Mouse (Mus musculus) lung, postnatal 0 days (tissue): ENCODE results near the gene Ptgir. TPM values are rescaled to one million over a fixed set of nuclear protein-coding genes. Genes with fewer than 3 reads are reported as not detected.
A peak's percentile ranks its signal among the peaks of the same experiment; 100 is the strongest.

Experiments
- ATAC-seq: fragments of 200-750 bp; cut with Nextera tagmentation; 2 replicates; pipeline ENCODE4 v1.8.0; 2017; ENCODE audit warnings: moderate library complexity
- DNase-seq: peaks from one replicate; pipeline ENCODE4 v3.0.0-alpha.2; 2016; ENCODE audit warnings: low spot score
- H3K27ac ChIP-seq: fragments of 300-500 bp; sonication (generic); 2 replicates; pipeline ENCODE4 v1.5.1; 2014; ENCODE audit warnings: antibody characterized with exemption, mild to moderate bottlenecking, low read length, mixed read lengths
- H3K27me3 ChIP-seq: fragments of 300-500 bp; sonication (generic); replicated peaks from 2 replicates; pipeline ENCODE4 v1.6.1; 2014; ENCODE audit warnings: low read length, mixed read lengths; ENCODE audit not compliant: insufficient read depth
- H3K36me3 ChIP-seq: fragments of 300-500 bp; sonication (generic); 2 replicates; pipeline ENCODE4 v1.6.1; 2014; ENCODE audit warnings: low read length, mixed read lengths; ENCODE audit not compliant: insufficient read depth
- H3K4me1 ChIP-seq: fragments of 300-500 bp; sonication (generic); 2 replicates; pipeline ENCODE4 v1.6.1; 2014; ENCODE audit warnings: antibody characterized with exemption, low read depth, low read length, mixed read lengths; ENCODE audit not compliant: insufficient read depth
- H3K4me2 ChIP-seq: fragments of 300-500 bp; sonication (generic); replicated peaks from 2 replicates; pipeline ENCODE4 v1.6.1; 2014; ENCODE audit warnings: low read depth, mild to moderate bottlenecking, low read length, moderate library complexity, mixed read lengths
- H3K4me3 ChIP-seq: fragments of 300-500 bp; sonication (generic); 2 replicates; pipeline ENCODE4 v1.5.1; 2014; ENCODE audit warnings: low read depth, low read length
- H3K9ac ChIP-seq: fragments of 300-500 bp; sonication (generic); replicated peaks from 2 replicates; pipeline ENCODE4 v1.6.1; 2014; ENCODE audit warnings: low read depth, mild to moderate bottlenecking
- H3K9me3 ChIP-seq: fragments of 300-500 bp; sonication (generic); 2 replicates; pipeline ENCODE4 v1.6.1; 2016; ENCODE audit warnings: low read length, mixed read lengths
- CTCF ChIP-seq: IDR thresholded peaks from 2 replicates; pipeline ENCODE4 v1.5.1; 2016; ENCODE audit warnings: antibody characterized with exemption, mild to moderate bottlenecking
- EP300 ChIP-seq: IDR thresholded peaks from 2 replicates; pipeline ENCODE4 v1.6.1; 2016; ENCODE audit warnings: antibody characterized with exemption, mild to moderate bottlenecking, control low read depth
- WGBS: fragments of 180-500 bp; shearing (Covaris S2); extraction: QIAGEN DNeasy Blood & Tissue Kit; methylation state at CpG from one replicate; pipeline ENCODE4 v1.1.7; 2014; 5-methylcytosine and 5-hydroxymethylcytosine counted together
- polyA plus RNA-seq: library from polyadenylated mRNA; unstranded; fragments of >200 nt; fragmentation: Nextera tagmentation; extraction: Ambion mirVana; gene quantifications from 2 replicates; pipeline ENCODE4 v1.2.1, GENCODE M21; 2015

Ptgir gene
- polyA plus RNA-seq, 1 experiment from 2014 or later: 2.0 TPM

DNA sequence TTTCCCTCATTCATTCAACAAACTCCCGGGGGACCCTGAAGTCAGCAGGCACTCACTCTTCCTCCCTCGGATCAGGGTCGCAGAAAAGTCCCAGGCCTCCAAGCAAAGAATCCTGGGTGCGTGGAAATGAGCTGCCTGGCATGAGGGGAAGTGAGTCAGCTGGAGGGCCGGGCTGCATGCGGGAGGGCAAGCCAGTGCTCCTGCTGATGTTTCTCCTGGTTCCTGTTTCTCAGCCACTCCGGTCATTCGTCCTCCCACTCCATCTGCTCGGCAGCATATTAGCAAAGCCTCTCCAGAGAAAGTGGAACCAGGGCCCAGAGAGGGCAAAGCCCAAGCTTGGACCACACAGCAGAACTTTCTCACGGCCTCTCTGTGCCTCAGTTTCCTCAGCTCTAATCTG lies 3.6 kb downstream of the Ptgir start:
- no peaks in the 10 kb centered on the region for H3K9me3 ChIP-seq
- H3K9ac ChIP-seq: no peak overlapping the region
- H3K27me3 ChIP-seq: no peaks in the 10 kb centered on the region
- H3K4me1 ChIP-seq: peaks cover 4% of the 10 kb centered on the region
- ATAC-seq (no peak), DNase-seq (peak; percentile 45)
- no peak overlapping the region for H3K4me3 ChIP-seq
- no peaks in the 10 kb centered on the region for H3K36me3 ChIP-seq
- H3K27ac ChIP-seq: no peak overlapping the region
- TF ChIP-seq CTCF (no peak), EP300 (no peak)
- WGBS: 26% methylated on average over 10 of the region's 10 CpGs
- no peak overlapping the region for H3K4me2 ChIP-seq

DNA sequence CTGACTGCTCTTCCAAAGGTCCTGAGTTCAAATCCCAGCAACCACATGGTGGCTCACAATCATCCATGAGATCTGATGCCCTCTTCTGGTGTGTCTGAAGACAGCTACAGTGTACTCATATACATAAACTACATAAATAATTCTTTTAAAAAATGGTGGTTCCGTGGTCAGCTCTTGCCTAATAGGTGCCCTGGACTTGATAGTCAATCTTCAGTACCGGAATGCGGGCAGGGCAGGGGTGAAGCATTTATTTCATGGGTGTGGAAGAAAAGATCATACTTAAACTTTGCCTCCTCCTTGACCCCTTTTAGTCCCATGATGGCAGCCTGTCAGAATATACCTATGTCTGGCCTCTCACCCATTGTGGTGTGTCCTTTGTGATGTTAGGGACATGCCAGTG lies 5.6 kb downstream of the Ptgir start:
- Histone ChIP-seq H3K4me1 (no peaks in the 10 kb centered on the region), H3K4me3 (no peak overlapping the region), H3K9ac (no peak overlapping the region), H3K27ac (no peak overlapping the region), H3K4me2 (no peak overlapping the region), H3K27me3 (no peaks in the 10 kb centered on the region), H3K36me3 (0 out of 2 replicates have a peak, but pooled peaks cover 8% of the 10 kb centered on the region), H3K9me3 (no peaks in the 10 kb centered on the region)
- DNase-seq: no peak
- 87% methylated on average over 3 of the region's 3 CpGs for WGBS
- TF ChIP-seq CTCF (peak; percentile 5; the same call in 1 of the 2 replicates), EP300 (no peak)
- ATAC-seq: no peak

DNA sequence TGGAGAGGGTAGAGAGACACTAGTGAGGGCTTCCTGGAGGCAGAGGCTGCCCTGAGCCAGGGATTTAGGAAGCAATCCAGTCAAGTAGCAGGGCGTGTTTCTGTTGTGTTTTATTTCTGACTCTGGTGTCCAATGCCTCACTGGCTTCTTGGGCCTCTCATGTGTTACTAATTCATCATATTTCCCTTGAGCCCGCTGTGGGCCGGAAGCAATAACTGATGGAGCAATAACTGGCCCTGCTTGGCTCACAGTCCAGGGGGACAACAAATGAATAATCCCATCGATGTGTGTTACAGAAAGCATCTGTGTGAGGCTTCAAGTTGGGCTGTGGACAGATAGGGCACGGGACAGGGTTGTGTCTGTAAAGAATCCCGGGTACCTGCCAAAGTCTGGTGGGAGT lies 6.1 kb downstream of the Ptgir start:
- TF ChIP-seq CTCF (no peak), EP300 (no peak)
- DNase-seq (peak; percentile 75), ATAC-seq (peak; percentile 23; the same call in 1 of the 2 replicates)
- no peaks in the 10 kb centered on the region for H3K4me1 ChIP-seq
- H3K9ac ChIP-seq: no peak overlapping the region
- peaks cover 12% of the 10 kb centered on the region; the same call in 1 of the 2 replicates for H3K36me3 ChIP-seq
- WGBS: 55% methylated on average over 6 of the region's 6 CpGs
- H3K4me2 ChIP-seq: no peak overlapping the region
- no peak overlapping the region for H3K4me3 ChIP-seq
- H3K27ac ChIP-seq: no peak overlapping the region
- no peaks in the 10 kb centered on the region for H3K9me3 ChIP-seq
- no peaks in the 10 kb centered on the region for H3K27me3 ChIP-seq

DNA sequence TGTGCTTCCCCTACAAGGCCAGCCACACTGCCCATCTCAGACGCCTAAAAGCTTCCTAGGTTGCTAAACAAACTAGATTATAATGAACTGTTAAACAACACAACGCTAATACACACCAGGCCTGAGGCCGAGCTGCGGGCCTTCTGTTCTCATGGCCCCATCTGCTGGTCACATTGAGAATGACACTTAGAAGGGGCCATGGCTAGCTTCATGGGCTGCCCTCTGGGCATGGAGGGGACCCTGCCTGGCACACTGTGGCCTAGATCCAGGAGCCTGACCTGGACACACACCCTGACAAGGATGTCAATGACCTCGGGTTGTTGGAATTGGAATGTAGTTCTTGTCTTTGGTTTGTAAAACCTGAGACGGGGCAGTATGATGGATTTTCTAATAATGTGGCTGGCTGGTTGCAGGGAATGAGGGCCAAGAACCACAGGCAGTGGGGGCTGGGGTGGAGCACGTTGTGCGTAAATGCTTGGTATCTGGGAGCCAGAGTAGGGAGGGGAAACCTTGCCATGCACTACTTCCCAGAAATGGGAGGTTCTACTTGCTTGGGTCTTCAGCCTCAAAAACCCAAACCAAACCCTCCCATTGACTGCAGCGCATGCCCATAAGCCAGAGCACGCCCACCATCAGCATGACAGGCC lies 7.6 kb downstream of the Ptgir start:
- peaks cover 21% of the 10 kb centered on the region for H3K36me3 ChIP-seq
- WGBS: 32% methylated on average over 10 of the region's 10 CpGs
- no peak overlapping the region for H3K9ac ChIP-seq
- peak; percentile 67 for ATAC-seq
- no peak overlapping the region for H3K4me3 ChIP-seq
- no peak for TF ChIP-seq EP300
- TF ChIP-seq CTCF: peak; percentile 94
- DNase-seq: peak; percentile 77
- H3K27me3 ChIP-seq: no peaks in the 10 kb centered on the region
- H3K4me1 ChIP-seq: no peaks in the 10 kb centered on the region
- no peak overlapping the region for H3K27ac ChIP-seq
- no peak overlapping the region for H3K4me2 ChIP-seq
- H3K9me3 ChIP-seq: no peaks in the 10 kb centered on the region

DNA sequence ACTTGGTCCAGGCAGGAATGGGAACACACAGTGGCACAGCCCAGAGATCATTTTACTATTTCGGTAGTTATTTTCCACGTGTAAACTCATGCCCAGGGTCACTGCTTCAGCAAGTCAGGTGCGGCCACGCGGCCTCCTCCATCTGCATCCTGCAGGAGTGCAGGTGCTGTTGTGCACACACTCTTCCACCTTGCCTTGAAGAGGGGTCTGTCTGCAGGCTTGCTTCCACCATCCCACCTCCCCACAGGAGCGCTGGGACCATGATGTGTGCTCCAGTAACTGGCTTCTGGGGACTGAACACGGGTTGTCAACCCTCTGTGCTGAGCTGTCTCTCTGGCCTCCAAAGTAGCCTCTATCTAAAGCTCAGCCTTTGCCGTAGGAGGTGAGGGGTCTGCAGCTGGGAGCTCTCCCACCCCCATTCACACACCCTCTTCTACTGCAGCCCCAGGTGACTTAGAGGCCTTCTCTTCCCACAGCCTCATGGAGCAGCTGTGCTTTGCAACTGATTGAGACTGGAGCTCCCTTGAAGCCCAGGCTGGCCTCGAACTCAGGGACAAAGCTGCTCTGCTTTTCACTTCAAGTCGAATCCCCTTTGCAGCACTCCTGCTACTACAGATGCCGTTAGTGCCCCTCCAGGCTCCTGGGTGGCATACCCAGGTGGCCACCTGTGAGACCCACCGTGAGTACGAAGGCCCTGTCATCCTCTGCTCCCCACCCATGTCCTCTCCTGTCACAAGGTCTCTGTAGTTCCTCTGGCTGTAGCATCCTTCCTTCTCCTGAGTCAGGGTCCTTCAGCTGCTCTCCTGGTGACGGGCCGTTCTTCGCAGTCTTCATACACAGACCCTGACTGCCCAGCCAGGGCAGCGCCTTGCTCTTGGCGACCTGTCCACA lies 8.4 kb downstream of the Ptgir start:
- 85% methylated on average over 18 of the region's 18 CpGs for WGBS
- peaks cover 21% of the 10 kb centered on the region for H3K36me3 ChIP-seq
- no peak overlapping the region for H3K27ac ChIP-seq

More for the DNA sequence above, 8.4 kb downstream of the Ptgir start:
- H3K4me3 ChIP-seq: no peak overlapping the region
- DNase-seq (no peak), ATAC-seq (no peak)
- H3K9ac ChIP-seq: no peak overlapping the region
- TF ChIP-seq CTCF: no peak
- TF ChIP-seq EP300: no peak
- H3K27me3 ChIP-seq: no peaks in the 10 kb centered on the region
- no peaks in the 10 kb centered on the region for H3K9me3 ChIP-seq
- no peaks in the 10 kb centered on the region for H3K4me1 ChIP-seq
- H3K4me2 ChIP-seq: no peak overlapping the region
